Comparison of ENCODE assay signal across 8 mouse cellular contexts in the genomic region with DNA sequence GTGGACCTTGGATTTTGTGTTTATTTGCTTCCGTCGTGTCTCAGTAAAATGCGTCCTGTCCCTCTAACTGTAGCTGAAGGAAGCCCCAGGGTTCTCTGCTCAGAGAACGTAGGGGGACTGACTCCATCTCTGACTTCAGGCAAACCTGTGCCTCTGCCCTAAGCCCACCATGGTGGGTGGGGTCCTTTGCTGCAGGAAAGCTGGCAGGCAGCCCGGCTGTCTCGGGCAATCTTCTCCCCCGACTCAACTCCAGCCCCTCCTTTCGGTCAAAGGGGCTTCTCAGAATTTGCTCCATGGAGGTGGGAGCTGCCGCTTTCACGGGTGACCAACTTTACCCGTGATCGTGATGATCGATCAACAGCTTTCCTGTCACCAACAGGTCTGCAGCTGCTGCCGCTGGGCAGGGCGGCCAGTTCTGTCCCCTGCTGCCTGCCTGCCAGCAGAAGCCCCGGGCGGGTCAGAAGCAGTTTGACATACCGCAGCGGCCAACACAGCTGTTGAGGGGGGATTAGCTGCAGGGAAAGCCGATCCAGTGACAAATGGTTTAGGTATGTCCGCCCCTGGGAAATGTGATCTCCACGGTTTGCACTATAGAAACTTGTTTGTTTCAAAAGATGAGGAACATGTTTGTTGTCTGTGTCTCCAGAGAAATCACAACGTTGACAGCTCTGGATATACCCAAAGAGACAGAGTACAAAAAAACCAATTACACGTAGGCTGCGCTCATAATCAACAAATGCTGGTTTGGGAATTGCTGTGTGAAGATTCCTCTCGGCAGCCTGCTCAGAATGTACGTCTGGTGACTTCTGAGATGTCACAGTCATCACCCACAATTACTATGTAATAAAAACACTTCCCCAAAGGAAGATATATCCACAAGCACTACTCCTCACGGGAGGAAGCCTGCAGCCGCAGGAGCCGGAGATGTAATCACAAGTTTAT.
DNase-seq lines count a peak whose midpoint lies in the region; ATAC-seq and TF ChIP-seq lines count a peak whose summit lies in the region.

No protein-coding gene starts in this region.

- no peak for TF ChIP-seq CTCF in lung, embryonic 14.5 days (IDR thresholded peaks at IDR 0.05; ENCODE audit: low read depth)

- no peaks in the 10 kb centered on the region for H3K9me3 ChIP-seq in lung, embryonic 14.5 days (ENCODE audit: low read depth, low read length)
- H3K9me3 ChIP-seq in forebrain, embryonic 14.5 days (replicated peaks; ENCODE audit: control insufficient read depth, low read length): no peaks in the 10 kb centered on the region

- peaks cover 37% of the 10 kb centered on the region for H3K4me1 ChIP-seq in lung, embryonic 14.5 days (ENCODE audit: insufficient read depth)
- H3K4me1 ChIP-seq in forebrain, embryonic 14.5 days (ENCODE audit: control insufficient read depth, insufficient read depth, low read length): peaks cover 9% of the 10 kb centered on the region

- peak overlapping the region; percentile 53 for H3K9ac ChIP-seq in lung, embryonic 14.5 days
- H3K9ac ChIP-seq in forebrain, embryonic 14.5 days (ENCODE audit: low read length): peak overlapping the region; percentile 59

- no peaks in the 10 kb centered on the region for H3K36me3 ChIP-seq in lung, embryonic 14.5 days (ENCODE audit: insufficient read depth)
- no peaks in the 10 kb centered on the region for H3K36me3 ChIP-seq in forebrain, embryonic 14.5 days (ENCODE audit: control insufficient read depth, insufficient read depth, low read length)

- no peaks in the 10 kb centered on the region for H3K27me3 ChIP-seq in lung, embryonic 14.5 days (ENCODE audit: insufficient read depth, low read length)
- no peaks in the 10 kb centered on the region for H3K27me3 ChIP-seq in forebrain, embryonic 14.5 days (replicated peaks; ENCODE audit: control insufficient read depth, insufficient read depth, low read length)

- peak overlapping the region; percentile 87 for H3K27ac ChIP-seq in lung, embryonic 14.5 days (ENCODE audit: low read depth)
- peak overlapping the region; percentile 48; the same call in 1 of the 2 replicates for H3K27ac ChIP-seq in forebrain, embryonic 14.5 days (ENCODE audit: low read depth, low read length)

- 7% methylated on average over 30 of the region's 30 CpGs for WGBS in lung, embryonic 14.5 days
- 21% methylated on average over 30 of the region's 30 CpGs for WGBS in forebrain, embryonic 14.5 days

- H3K4me2 ChIP-seq in lung, embryonic 14.5 days: peak overlapping the region; percentile 68
- peak overlapping the region; percentile 56 for H3K4me2 ChIP-seq in forebrain, embryonic 14.5 days (ENCODE audit: low read length)

- peak; percentile 45 for ATAC-seq in lung, embryonic 14.5 days (ENCODE audit: insufficient read depth)
- ATAC-seq in forebrain, embryonic 14.5 days: 0 out of 2 replicates have a peak, but pooled peaks have one; percentile 29

- intact Hi-C loops in left cerebral cortex, postnatal 25 days (cut with DNase I): no loop called here

- peak; percentile 79 for DNase-seq in lung, embryonic 14.5 days
- DNase-seq in lung, postnatal 36 days: no peak
- peak; percentile 48 for DNase-seq in forebrain, embryonic 14.5 days (ENCODE audit: low spot score)
- DNase-seq in hindlimb bud, embryonic 11.5 days (ENCODE audit: extremely low spot score, low read depth, low spot score): peak; percentile 49
- peak; percentile 85 for DNase-seq in mesoderm, embryonic 11.5 days (ENCODE audit: low read depth, low spot score)
- peak; percentile 66 to 70 for DNase-seq in urinary bladder, postnatal 4 days (ENCODE audit: low spot score in 2 of 2)
- DNase-seq in left cerebral cortex, postnatal 25 days (ENCODE audit: low spot score in 2 of 2): no peak
- no peak for DNase-seq in ovary, adult 18-20 months (ENCODE audit: low spot score)

- peak overlapping the region; percentile 34 for H3K4me3 ChIP-seq in lung, embryonic 14.5 days (ENCODE audit: low read depth, low read length)
- peak overlapping the region; percentile 23 for H3K4me3 ChIP-seq in forebrain, embryonic 14.5 days (ENCODE audit: low read depth, low read length)

Comparison
In these comparisons a context has a peak if more than half of its experiments do, and no peak if none do; other contexts are left out.
1. DNase-seq: peak in lung, embryonic 14.5 days (single experiment), forebrain, embryonic 14.5 days (single experiment), hindlimb bud, embryonic 11.5 days (single experiment), mesoderm, embryonic 11.5 days (single experiment) and urinary bladder, postnatal 4 days (2 of 2); none in lung, postnatal 36 days (single experiment), left cerebral cortex, postnatal 25 days (0 of 2) and ovary, adult 18-20 months (single experiment).